Mouse (Mus musculus) yolk sac, embryonic 10.5 days (tissue): ENCODE data around the gene Gm9958.
A peak's percentile ranks its signal among the peaks of the same experiment; 100 is the strongest.

Source experiments
- DNase-seq: peaks from one replicate; pipeline ENCODE4 v3.0.0-alpha.2; 2017; ENCODE audit warnings: low spot score

Gm9958 gene

DNA sequence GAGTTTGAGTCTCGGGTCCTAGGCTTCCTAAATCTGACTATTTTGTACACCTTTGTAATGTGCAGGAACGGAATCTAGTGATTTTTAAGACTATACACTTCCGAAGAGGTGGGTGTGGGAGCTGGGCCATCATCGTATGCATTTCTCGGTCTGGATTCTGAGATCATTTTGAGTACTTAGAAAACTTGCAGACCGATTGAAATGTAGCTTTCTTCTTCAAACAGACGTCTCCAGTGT, at the start of gene Gm9958:
Gene Gm9958 (plus strand): TSS at position 138 of the 237 bp plus-strand sequence.
- no peak for DNase-seq

DNA sequence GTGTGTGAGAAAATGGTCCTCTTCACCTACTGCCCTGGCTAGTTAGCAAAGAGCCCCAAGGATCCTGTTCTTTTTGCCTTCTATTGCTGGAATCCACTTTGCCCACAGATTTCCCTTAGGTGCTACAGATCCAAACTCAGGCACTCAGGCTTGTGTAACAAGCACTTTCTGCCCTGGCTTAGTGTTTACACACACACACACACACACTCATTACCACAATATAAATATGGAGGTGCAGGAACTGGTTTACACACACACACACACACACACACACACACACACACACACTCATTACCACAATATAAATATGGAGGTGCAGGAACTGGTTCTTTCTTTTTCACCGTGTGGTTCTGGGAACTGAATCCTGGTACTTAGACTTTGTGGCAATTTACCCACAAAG, 35.9 kb upstream of the Gm9958 start:
- no peak for DNase-seq

DNA sequence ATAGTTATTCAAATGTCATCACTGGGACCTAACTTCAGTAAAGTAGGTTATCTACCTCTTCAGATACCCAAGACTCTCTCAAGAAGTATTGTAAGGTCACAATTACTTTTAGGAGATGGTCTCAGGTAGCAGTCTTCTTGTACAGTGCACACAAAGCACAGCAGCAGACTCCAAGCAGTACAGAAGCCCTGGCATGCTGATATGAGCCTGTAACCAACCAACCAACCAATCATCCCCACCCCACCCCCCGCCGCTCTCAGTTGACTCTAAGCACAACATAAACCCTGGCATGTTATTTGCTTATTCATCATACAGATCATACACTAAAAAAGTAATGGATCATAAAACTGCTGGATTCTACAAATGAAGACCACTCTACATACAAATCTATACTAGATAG, 34.5 kb upstream of the Gm9958 start:
- no peak for DNase-seq

DNA sequence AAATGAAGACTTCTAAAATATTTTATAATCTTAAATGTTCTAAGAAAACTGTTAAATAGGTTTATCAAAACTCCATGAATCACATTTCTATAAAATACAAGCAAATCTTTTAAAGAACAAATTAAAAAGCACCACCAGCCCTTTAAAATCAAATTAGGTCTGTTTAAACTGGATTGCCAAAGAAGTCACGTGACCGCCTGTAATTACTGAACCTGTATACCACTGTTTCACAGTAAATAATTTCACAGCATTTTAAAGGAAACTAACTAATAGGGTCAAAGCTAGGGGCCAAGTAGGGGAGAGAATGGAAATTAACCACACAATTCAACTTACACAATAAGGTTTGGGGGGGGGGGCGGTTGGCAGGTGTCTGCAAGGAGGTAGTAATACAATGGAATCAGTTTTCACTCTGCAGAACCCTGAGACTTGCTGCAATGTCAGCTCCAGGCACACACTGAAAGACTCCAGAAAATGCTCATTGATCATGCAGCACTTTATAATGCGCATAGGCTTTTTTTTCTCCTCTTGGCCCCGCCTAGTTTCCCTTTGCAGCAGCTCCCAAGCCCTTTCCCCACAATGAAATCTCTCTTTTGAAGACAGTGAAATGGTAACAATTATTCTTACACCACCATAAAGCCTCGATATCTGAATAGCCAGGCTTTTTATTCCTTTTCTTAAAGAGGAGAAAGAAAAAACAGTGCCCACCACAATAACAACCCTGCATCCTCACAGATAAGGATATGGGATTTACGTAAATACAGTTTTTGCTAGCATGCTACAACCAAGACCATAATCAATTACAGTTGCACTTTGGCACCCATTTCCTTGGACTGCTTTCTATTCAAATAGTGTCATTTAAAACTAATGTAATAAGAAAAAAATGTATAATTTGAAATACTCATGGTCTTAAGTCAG, 28.6 kb upstream of the Gm9958 start:
- no peak for DNase-seq

DNA sequence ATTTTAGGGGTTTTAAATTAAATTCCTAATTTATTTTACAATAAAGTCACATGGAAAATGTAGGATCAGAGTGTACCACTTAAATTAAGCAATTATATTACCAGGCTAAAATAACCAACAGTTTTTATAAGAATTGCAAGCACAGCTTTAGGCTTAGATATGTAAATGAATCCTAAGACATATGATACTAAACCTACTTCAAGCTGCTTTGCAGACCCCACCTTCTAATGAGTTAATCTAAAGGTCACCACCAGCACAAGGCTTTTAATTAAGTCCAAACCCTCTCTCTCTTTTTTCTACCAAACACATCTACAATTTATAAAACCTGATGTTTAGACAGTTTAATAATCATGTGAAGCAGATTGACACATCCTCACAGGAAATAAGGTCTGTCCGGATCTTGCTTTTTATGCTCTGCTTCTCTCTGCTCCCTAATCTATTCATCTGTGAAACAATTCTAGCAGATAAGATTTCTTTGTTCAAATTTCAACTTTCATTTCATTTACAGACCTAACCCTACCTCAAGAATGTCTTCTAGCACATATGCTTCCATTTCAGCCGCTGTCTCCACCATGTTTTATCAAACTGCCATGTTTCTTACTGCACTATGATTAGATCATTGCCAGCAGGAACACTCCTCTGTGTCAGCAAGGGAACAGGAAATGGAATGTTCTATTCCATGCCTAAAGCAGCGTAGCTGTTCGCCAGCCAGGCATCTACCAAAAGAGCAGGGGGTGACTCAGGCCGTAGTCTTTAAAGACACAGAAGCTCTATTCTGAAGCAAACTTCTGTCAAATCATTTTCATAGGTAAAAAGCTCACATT, 27.7 kb upstream of the Gm9958 start:
- no peak for DNase-seq

DNA sequence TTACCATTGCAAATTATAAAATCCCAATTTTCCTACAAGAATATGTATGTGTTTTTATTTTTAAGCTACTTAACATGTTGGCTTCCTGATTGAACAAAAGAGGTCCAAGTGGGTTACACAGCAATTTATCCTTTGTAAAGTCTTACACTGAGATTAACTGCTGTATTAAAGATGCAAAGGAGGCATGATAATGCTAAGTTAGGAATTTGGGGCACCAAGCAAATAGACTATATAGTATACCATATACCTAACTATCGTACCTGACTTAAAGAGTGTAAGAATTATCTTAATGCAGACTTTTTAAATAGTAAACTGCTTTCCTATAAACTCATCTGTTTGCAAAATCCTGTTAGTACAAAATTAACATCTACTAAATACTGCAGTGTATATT, 27.1 kb upstream of the Gm9958 start:
- DNase-seq: no peak

DNA sequence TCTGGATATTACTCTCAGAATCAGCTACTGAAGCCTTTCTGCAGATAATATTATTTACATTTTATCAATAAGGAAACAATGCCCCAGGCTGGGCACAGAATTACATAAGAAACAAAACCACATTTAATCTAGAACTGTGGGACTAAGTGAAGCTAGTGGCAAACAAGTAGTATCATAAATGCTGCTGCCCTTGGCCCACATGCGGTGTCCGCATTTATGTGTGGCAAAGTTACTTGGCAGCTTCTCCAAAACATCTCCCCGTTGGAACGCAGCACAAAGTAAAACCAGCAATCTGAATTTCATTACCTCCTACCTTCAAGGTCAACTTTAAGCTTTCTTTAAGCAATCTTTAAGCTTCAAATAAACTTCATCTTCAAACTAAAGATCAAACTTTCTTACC, 26.2 kb upstream of the Gm9958 start:
- no peak for DNase-seq

DNA sequence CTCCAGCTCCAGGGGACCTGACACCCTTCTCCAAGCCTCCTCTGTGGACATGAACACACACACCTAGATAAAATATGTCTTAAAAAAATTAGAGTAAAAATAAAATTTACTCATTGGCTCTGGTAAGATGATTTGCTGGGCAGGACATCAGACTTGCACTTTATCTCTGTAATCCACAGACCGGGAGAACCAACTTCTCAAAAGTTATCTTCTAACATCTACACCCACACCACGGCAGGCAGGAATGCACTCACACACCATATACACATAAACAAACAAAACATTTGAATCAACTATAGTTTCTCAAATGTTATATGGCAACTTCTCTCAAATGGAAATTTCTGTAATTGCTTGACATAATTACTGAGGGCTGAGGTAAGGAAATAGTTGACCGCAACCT, 20.1 kb upstream of the Gm9958 start:
- no peak for DNase-seq

DNA sequence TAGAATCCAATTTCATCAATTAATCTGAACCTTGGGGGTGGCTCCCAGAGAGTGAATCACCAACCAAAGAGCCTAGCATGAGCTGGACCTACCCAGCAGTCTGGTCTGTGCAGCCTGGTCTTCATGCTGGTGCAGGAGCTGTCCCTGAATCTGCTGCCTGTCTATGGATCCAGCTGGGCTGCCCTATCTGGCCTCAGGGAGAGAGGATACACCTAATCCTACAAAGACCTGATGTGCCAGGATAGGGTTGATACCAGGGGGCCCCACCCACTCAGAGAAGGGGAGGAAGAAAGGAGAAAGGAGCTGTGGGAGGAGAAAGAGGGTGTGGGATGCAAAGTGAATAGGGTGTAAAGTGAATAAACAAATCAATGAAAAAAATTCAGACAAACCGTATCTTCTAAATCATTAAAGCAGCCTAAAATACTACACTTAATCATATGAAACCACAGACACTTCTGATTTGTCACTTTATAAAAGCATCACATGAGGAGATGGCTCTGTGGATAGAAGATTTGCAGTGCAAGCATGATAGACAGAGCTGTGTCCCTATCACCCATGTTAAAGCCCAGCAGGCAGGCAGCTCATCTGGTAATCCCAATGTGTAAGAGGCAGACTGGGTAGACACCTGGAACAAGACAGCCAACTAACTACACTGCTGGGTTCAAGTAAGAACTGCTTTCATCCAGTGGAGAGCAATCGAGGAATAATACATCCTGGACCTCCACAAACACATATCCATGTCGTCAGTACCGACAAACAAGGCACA, 13.3 kb upstream of the Gm9958 start:
- no peak for DNase-seq

DNA sequence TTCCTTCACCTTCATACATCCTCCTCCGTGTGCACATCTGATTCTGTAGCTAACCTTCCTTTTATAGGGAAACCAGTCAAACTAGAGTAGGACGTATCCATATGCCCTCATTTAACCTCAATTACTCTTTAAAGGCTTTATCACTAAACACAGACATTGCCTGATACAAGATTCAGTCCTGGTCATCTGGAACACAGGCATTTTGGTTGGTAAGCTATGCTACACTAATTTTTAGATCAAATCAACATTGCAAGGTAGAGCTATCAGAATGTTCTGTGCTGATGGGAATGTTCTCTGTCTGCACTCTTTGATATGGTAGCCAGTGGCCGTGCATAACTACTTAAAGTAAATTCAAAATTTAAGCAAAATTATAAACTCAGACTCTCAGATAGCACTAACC, 11.2 kb upstream of the Gm9958 start:
- no peak for DNase-seq

DNA sequence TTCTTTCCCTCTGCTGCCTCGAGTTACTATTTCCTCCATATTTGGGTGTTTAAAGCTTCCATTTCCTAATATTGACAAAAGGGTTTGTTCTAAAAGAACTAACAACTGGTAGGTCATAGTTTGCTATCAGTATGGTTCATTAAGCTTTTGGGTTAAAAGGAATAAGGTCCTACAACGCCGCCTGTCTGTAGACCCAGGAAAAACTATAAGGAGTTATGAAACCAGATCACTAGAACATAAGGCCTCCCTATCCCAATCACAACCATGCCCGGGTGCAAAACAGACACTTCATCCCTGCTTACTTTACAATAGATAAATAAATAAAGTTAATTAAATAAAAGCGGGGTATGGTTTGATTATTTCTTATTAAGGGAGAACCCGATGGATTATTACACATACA, 2.5 kb upstream of the Gm9958 start:
- DNase-seq: peak; percentile 63

DNA sequence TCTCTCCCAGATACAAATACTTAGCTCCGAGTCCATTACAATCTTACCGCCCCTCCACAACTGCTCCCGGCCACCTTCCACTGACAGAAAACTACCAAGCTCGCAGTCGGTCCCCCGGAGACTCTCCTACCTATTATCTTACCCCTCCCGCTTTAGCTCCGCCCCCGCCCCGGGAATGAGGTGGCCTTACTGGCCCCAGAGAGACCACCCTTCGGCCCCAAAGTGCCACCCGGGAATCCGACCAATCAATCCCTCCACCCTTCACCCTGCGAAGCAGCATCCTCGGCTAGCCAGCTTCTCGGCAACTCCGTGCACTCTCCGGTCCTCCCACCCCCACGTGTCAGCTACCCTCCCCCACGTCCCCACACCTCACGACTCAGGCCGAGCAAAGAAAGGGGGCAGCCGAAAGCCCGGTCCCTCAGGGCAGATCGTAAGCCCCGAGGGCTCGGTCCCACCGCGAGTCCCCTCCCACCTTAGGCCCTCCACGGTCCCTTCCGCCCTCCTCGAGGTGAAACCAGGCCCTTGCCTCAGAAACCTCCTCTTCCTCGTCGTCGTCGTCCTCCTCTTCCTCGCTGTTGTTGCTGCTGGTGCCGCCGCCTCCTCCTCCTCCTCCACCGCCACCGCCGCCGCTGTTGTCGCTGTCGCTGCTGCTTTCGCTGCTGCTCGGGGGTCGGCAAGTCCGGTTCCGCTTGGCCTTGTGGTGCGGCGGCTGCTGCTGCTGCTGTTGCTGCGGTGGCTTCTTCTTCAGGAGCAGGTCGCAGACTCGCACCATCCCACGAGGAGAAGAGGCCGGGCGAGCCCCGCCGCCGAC, 1.7 kb upstream of the Gm9958 start:
- peak; percentile 78 for DNase-seq

DNA sequence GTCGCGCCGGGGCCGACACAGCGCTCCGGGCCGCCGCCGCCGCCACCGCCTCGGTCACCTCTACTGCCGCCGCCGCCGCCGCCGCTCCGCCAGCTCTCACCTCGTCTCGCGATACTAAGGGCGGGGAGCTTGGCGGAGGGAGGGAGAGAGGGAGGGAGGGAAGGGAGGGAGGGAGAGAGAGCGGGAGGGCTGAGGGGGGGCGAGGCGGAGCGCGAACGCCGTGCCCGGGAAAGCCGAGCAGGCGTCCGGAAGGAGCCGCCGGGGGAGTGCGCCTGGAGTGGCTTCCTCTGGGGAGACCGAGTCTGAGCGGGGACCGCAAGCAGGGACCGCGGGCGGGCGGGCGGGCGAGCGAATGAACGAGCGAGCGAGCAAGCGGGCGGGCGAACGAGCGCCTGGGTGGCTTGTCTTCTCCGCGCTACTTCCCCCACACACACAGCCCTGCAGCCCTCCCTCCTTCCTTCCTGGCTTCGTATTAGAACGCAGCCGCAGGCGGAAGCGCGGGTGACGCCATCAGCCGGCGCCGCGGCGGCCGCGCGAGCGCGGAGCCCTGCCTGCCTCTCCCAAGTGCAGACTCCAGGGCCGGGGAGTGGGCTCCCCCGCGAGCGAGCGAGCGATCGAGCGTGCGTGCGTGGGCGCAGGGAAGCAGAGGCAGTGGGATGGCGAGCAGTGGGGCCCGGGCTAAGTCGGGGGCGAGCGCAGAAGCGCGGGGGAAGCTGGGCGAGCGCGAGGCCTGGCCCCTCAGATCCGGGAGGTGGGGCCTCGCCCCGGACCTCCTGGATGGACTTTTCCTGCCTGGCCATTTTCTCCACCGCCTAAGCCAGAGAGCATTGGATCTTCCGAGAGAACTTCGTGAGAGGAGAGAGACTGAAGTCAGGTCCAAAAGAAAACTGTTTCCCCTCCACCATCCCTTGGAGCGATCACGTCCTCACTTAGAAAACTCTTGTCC, 610 bp upstream of the Gm9958 start, which contains the start of gene Ankrd17:
Gene Ankrd17 (minus strand): TSS at position 457 of the 946 bp plus-strand sequence.
- DNase-seq: peak; percentile 96

DNA sequence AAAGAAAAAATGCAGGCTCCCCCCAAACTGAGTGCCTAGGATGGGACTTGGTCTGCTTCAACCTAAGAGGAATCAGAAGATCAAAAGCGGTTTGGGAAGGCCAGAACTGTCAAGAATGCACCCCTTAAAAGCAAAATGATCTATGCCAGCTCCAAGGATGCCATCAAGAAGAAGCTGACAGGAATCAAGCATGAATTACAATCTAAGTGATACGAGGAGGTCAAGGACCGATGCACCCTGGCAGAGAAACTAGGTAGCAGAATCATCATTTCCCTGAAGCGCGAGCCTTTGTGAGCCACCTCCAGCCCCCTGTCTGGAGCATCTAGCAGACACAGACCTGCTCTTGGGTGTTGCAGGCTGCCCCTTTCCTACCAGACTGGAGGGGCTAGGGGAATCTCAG, 3.4 kb downstream of the Gm9958 start:
- no peak for DNase-seq

DNA sequence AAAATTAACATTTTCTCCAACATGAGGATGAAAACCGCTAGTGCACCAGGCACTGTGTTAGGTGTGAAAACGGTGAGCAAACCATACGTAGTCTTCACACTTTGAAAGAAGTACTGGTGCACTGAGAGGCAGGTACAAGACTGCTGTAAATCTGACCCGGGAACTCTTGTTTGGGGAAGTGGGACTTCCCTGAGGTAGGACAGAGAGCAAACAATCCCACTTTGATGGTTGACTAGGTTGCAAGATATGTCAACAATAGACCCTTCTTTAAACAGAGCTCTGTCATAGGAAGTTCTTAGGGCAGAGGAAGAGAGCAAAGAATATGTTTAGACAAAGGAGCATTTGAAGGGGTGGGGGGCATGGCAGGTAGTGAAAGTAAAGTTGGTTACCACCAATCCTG, 6.7 kb downstream of the Gm9958 start:
- no peak for DNase-seq

DNA sequence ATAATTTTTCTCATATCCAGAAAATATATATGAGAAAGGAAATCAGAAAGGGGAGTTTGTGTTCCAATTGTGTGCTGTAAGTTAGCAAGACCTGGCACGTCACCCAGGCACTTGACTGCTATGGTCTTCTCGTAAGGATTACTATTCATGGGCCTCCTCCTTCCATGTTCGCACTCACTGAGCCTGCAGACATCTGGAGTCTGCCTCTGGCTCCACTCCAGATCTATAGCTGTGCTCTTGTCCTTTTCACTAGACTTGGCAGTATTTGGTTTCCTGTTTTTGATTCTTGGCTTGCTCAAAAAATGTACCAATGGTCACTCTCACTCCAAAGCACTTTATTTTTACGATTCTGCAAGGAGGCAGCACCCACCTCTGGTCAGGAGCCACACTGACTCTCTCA, 14.5 kb downstream of the Gm9958 start:
- no peak for DNase-seq

DNA sequence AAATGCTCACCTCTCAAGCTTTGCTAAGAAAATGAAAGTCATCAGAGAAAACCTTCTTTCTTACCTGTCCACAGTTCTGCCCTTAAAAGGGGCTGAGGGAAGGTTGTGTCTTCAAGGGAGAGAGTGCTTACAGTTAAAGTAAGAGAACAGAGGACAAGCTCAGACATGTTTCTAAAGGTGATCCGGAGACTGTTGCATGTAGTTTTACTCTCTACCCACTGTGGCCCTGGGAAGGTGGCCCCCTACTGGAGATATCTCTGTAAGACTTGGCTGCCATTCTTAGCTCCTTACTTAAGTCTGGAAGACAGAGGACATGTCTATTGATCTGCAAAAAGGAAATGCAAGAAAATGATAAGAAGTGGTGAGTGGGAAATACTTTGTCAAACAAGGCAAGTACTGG, 16.1 kb downstream of the Gm9958 start:
- DNase-seq: peak; percentile 50

DNA sequence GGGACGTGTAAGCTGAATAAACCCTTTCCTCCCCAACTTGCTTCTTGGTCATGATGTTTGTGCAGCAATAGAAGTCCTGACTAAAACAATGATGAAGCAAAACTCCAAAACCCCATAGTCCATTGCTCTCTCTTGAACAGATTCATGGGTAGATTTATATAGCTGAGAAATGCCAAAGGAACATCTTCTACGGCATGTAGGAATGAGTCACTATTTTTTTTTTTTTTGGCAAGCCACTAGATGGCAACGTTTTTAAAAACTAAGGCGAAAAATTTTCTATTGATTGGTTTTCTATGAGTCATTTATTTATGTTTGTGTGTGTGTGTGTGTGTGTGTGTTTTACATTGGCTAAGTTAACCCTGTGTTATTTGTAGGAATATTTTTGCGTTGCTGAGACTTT, 26.8 kb downstream of the Gm9958 start:
- DNase-seq: no peak

DNA sequence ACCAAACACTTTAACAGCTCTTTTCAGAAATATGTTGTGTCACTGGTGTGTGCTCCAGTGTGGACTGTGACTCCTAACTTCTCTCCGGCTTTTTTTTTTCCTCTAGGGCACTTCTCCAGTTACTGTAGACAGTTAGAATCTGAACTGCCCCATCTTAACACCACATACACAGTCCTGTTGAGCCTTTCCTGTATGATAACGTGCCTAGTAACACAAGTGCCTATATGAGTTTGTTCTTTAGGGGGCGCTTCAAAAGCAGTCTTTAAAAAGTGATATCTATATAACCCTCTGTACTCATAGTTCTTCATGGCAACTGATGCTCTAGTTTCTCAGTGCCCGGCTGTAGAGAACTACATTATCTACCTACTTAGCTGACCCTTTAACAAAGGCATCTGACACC, 27.3 kb downstream of the Gm9958 start:
- no peak for DNase-seq

DNA sequence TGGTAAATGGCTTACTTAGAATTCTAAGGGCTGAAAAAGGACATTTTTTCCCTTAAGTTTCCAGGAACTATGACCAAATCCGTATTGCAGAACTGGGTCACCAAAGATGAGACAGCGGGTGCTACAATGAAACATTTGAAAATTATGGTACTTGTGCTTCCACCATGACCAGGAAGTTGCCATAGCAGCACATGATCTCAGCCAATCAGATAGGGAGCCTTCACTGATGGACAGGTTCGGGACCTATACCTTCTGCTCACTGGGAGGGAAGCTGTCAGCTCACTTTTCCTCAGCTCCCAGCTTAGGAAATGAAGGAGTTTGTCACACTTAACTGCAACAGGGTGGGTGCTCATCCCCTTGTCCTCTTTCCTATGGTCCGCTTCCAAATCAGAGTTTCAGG, 29.8 kb downstream of the Gm9958 start:
- no peak for DNase-seq

DNA sequence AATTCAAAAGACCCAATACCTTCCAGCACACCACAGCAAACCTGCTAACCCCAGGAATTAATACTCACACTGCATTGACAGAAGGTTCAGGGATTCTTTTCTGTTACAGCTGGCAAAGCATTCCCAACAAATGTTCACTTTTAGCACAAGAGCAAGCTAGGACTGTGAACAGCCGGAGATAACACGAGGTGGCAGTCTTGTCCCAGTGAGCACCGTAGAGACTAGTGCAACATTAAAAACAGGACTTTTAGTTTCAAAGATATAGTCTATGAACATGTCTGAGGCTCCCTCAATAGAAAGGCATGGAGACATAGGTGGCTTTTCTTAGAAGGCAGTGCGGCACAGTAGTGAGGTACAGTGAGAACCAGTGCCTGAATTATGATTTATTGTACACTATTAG, 38.2 kb downstream of the Gm9958 start:
- DNase-seq: peak; percentile 62
